Mouse (Mus musculus) gastrocnemius, postnatal 4 days (tissue): ENCODE results near the gene Rbm46. TPM values are rescaled to one million over a fixed set of nuclear protein-coding genes. Genes with fewer than 3 reads are reported as not detected.

ENCODE experiments used
- DNase-seq, 2 experiments: peaks; one replicate each; pipeline ENCODE4 v3.0.0; 2021 to 2022; ENCODE audit warnings: low spot score in 2 of 2, mixed read lengths in 2 of 2
- long read RNA-seq, 2 experiments: library from polyadenylated mRNA; stranded (forward); transcript quantifications; one replicate each; pipeline ENCODE4 v2.0.0; 2021
- total RNA-seq, 2 experiments: library from RNA; stranded (reverse); gene quantifications; 2 replicates each; pipeline ENCODE4 v1.2.3; 2021

Rbm46 gene
- 1 to 10 TPM; 2.9 to 3.5 TPM for total RNA-seq
- long read RNA-seq, experiment 1, partial matches to known transcripts: 0 of 2 reads
- long read RNA-seq, experiment 1, other reads (novel, unspliced or antisense): 2 of 2 reads
- long read RNA-seq, experiment 2, partial matches to known transcripts: 1 of 3 reads
- long read RNA-seq, experiment 2, other reads (novel, unspliced or antisense): 2 of 3 reads

DNA sequence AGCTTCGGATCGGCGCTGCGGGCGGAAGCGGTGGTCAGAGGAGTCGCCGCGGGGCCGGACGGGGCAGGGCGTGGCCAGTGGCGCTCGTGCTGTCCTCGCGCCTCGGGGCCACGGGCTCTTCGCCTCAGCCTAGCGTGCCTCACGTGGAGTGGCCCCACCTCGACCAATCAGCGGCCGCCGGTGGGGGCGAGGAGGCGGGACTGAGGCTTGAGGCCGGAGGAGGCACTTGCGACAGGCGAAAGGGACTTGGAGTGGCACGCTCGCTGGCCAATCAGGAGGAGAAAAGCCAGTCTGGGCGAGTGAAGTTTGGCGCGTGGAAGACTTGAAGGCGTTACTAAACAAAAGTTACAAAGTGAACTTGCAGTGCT, at the start of gene Rbm46:
Gene Rbm46, minus strand, starts transcription at position 112 of the 368 bp plus-strand sequence.
- DNase-seq: peak; percentile 83 to 90

DNA sequence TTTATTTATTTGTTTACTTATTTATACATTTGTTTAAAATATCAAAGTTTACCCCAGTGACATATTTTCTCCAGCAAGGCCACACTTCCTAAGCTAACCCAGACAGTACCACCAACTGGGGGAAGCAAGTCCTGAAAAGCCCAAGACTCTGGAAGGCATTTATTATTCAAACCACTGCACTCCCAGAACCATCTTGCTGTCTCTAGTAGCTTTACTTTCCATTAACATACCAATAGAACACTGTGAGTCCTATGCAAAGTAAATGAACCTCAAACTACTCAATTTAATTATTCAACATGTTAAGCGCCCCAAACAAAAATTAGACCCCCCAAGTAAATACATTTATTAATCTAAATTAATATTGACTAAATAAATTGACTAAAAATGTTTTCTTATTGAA, 39.3 kb upstream of the Rbm46 start:
- DNase-seq: no peak

DNA sequence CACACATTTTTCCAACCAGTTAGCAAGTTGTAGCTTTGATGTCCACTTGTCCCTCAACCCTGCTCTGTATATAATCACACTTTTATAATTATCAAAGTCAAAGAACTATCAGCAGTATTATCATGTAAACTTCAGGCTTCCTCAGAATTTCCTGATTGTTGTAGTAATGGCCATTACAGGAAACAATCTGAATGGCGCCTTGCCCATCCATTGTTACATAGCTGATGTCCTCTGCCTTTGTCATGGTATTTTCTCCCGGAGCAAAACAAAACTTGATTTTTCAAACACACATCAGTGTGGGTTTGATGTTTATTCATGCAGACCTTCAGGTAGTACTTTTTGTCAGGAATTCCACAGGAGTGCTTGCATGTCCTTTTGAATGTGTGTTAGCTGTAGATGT, 32.4 kb upstream of the Rbm46 start:
- DNase-seq: no peak

DNA sequence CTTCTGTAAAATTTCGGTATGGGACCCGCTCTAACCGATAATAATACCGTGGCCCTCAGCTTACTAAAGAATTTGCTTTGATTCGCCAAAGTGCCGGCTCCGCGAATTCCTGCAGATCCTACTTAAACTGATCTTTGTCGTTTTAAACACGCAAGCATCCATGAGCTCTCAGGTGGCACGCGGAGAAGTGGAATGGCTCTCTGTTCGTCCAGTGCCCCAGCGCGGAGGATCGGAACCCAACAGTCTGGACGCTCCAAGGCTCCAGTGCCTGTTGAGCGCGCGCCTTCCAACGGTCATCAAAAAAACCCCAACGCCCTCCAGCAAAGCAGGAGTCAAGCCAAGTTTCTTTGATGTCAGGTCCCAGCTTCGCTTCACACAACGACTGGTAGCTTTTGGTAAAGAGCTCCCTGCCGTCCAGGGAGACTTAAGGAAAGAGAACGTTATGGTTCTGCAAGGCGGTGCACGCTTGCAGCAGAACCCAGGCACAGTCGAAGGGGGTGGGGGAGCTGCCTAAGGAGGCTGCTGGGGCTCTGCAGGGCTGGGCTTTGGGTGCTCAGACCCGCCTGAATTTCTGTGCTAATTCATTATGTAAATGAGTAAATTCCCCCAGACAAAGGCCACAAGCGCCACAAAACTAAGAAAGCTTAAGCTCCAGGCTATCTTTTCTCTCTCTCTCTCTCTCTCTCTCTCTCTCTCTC, 28.1 kb upstream of the Rbm46 start:
- peak in 1 of 2 experiments; percentile 10 for DNase-seq

DNA sequence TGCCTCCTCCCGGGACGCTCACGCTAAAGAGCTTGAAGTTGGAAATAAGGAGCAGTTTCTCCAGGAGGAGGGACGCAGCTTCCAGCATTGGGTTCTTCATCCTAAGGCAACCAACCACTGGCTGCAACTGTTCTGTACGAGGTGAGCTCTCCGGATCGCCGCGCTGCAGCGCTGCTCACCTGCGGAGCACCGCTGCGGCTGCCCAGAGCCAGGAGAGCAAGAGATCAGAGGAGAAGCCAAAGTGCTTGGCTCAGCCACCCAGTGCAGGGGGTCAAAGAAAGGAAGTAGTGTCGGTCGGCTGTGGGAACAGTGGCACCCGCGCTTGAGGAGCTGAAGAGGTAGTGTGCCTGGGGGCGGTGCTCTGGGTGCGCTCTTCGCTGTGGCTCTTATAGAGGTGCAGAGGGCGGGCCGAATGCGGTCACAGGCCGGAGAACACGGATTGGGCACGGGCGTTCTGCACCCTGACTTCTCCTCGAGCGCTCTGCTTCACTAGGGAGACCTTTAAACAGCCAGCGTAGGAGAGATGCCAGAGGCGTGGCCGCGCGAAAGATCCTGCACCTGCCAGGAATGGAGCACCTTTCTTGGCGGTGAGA, 27.4 kb upstream of the Rbm46 start, which contains the start of gene Lrat:
Gene Lrat, minus strand, starts transcription at position 361 of the 593 bp plus-strand sequence.
- no peak for DNase-seq

DNA sequence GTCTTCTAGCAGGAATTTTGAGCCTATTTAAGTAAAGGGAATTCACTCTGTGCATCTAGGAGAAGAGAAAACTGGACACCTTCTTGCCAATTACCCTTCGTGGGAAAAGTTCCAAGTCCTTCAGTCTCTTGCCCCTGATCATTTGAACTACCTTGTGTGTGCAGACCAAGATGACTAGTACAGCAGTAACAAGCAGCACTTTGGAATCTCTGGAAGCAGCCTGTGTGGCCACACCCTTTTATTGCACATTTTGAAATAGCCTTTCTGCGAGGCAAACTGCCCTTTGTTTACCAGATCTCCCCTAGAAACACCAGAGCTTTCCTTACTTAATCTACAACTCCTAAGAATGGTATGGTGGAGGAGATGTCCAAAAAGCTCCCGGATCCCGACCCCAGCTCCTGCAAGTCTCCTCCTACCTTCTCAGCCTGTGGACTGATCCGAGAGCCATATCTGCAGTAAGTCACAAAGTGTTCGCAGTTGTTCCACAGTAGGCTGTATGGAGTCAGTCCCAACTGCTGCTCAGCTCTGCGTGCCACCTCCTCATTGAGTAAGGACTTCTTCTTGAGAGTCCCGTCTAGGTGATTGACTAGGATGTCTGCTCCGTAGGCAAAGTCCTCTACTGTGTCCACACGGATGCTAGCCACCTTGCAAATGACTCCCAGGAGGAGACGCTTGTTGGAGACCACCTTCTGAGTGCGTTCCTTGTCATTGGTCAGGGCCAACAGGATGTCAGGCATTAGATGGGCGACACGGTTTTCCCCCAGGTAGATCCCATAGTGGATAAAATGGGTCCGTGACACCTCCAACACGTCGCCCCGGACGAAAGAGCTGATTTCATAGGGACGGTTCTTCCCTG, 26.7 kb upstream of the Rbm46 start:
- no peak for DNase-seq

DNA sequence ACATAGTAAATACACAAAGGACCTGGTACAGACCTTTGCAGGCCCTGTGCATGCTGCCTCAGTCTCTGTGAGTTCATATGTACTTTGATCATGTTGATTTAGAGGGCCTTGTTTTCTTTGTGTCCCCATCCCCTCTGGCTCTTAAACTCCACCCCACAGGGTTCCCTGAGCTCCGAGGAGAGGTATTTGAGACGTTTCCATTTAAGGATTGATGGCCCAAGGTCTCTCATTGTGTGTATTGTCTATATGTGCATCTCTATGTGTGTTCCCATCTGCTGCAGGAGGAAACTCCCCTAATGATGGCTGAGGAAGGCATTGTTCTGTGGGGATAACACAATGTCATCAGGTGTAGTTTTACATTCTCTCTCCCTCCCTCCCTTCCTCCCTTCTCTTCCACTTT, 12.6 kb upstream of the Rbm46 start:
- DNase-seq: no peak

DNA sequence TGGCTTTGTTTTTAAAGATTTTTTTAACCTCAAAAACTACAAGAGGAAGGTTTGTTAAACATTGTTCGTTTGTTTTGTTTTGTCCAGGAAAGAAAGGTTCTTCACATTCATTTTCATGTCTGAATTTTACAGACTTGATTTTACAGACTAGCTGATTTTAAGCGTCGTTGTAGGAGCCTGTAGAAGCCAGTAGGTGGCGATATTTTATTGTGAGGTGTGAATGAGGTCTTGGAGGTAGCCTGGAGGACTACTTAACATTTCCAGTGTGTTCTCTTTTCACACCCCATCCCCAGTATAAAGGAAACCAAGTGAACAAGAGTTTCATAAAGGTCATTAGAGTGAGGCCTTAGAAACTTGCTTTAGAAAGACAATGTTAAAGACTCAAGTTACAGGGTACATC, 975 bp upstream of the Rbm46 start:
- no peak for DNase-seq

DNA sequence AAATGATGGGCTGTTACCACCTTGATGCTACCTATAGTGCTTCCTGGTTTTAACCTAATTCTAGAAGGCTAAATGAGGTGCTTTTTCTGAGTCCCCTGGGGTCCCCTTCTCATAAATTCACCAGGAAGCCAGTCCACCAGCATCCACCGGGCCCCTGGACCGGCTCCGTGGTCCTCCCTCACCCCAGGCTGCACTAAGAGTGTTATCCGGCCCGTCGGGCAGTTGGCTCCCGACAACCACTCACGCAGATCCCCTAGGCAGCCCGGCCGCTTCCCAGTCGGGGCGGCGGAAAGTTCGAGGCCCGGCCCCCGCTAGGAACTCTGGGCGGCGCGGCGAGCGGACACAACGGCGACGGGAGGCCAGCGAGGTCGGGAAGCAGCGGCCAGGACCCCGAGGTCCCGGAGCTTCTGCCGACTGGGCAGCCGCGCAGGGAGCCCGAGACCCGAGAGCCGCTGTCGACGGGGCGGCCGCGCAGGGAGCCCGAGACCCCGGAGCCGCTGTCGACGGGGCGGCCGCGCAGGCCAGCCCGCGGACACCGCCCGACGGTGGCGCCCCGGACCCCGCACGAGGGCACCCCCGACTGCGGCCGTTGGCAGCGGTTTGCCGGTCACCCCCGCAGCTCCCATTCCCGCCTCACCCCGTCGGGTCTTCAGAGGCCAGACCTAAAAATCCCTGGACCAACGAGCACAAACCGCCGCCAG, 462 bp downstream of the Rbm46 start:
- peak in 1 of 2 experiments; percentile 18 for DNase-seq

DNA sequence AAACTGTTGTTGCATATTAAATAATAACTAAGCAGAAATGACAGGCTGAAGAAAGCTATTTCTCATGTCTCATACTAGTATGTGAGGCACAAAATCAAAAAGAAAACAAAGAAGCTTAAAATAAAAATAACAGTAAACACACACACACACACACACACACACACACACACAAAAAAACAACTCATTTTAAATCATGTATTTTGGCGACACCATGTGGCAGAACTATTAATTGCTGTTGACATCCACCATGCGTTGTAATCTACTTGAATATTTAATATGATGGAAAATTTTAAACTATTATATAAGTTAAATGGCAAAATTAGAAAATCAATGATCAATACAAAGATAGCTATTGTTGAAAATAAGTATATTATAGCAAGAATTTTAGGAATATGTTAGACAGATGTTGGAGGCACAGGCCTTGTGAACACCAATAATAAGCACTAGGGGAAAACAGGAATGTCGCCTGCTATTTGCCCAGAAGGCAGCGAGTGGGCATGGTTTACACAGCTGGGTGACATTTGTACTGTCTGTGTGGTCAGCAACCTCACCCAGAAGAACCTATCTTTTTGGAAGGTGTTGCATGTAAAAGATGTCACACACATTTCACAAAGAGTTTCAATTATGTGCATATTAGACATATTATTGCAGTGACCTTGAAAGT, 18.7 kb downstream of the Rbm46 start:
- DNase-seq: no peak

DNA sequence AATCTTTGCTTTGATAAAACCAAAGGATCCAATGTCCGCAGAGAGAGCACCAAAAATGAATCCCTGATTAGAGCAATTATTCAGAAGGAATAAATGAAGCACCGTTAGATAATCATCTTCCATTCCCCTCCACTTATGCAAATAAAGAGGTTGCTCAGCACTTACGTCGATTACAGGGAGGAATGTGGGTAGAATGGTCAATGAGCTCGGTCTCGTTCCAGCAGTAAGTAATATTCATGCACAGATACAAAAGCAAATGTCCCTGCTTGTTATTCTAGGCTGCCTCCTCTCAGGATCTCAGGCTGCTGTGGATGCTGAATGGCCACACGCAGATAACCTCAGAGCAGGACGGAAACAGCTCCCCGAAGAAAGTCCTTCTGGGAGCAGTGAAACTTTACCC, 51.1 kb downstream of the Rbm46 start:
- no peak for DNase-seq

DNA sequence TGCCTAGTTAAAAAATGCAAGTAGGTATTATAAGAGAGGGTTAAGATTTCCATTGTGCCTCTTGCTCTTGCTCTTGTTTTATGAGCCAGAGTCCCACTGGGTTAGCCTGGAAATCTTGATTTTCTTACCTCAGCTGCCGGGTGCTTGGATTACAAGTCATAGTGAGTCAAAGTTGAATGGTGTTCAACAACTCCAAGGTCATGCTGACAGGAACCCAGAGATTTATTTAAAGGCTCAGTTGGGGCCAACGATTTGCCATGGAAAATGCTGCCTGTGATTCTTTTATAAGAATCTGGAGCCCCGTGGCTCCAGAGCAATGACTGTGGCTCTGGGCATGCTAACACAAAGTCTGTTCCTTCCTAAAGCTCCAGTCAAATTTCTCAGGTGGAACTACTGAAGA, 64.4 kb downstream of the Rbm46 start:
- no peak for DNase-seq

DNA sequence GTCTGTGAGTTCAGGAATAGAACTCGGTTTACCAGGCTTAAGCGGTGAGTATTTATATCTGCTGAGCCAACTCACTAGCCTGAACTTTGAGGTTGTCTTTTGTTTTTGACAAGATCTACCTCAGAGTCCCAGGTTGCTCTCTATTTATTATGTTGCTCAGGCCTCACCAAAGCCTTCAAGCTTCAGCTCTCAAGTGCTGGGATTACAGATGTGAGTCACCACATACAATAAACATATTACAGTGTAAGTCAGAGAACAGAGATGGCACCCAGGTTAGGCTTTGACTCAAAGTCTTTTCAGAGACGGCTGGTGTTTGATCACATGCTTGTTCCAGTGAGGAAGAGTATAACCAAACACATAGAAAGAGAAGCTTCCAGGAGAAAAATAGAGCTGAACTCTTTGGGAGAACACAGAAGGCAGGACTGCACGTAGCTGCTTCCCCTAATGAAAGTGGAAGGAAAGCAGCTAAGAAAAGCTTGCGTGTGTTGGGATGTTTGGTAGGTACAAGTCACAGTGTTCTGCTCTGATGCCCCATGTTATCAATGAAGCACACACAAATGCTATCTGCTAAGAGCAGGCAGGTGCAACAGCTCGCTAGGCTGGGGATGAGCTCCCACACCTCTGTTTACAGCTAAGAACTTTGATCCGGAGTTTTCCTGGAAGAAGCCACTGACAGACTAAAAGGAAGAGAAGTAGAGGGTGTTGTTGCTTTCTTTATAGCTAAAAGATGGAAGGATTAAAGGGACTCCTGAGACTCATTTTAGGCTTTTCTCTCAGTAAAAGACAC, 65.8 kb downstream of the Rbm46 start:
- no peak for DNase-seq

DNA sequence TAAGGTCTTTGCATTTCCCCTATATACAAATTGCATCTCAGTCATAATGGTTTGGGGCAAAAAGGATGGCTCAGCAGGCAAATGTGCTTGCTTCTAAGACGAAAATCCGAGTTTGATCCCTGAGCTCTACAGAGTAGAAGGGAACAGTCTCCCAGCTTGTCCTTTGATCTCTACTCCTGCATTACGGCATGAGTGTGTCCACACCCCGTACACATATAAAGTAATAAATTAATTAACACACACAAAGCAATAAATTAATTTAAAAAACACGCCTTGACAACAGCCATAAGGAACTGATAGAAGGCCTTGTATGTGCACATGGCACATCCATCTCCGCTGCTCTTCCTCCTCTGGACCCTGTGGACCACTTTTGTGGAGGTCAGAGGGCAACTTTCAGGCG, 66.5 kb downstream of the Rbm46 start:
- no peak for DNase-seq

DNA sequence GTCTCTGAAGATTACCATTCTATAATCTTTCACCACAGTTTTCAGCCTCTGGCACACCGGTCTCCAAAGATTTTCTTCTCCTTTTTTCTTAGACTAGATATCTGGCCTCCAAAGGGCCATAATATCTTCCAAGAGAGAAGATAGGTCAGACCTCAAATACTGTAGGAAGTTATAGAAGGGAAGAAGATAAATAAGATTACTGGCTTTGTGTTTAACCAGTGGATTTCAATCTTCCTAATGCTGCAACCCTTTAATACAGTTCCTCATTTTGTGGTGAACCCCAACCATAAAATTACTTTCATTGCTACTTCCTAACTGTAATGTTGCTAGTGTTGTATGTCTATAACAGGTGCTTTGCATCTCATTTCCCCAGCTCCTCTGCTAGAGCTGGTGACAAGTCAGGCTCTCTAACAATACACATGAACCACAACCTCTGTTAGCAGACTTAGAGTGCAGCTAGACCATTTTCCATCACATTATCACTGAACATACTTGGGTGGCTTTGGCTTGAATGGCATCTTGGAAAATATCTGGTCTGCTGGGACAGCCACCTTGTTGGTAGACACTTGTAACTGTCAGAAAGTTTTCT, 67.9 kb downstream of the Rbm46 start:
- DNase-seq: no peak

DNA sequence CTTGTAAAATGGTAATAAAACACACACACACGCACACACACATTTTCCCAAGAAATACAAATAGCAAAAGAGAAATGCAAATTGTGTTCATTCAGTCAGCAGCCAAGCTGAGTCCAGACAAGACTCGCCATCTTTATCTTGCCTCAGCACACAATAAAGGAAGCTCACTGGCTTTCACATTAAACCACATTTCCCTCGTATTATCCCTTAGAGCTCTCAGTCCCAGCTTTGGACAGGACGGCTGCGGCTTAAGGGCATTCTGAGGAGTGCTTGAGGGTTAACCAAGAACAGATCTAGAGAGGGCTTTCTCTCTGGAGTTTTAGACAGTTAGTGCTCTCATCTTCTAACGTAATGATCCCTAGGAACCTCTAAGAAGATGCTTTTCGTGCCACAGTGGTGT, 71.0 kb downstream of the Rbm46 start:
- DNase-seq: no peak

DNA sequence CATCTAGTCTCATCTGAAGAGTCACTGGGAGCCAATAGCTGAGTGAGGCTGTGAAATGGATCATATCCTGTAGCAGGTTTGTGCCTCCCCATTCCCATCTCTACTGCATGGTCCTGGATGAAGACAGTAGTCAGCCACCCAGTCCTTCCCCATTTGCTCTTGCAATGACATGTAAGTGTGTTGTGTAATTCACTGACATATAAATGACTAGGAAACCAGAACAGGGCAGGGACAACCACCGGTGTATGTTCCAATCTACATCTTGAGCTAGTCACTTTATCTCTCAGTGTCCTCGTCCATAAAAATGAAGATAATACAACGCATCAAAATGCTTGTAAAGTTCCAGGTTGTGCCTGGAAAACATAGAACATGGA, 75.8 kb downstream of the Rbm46 start:
- DNase-seq: no peak

DNA sequence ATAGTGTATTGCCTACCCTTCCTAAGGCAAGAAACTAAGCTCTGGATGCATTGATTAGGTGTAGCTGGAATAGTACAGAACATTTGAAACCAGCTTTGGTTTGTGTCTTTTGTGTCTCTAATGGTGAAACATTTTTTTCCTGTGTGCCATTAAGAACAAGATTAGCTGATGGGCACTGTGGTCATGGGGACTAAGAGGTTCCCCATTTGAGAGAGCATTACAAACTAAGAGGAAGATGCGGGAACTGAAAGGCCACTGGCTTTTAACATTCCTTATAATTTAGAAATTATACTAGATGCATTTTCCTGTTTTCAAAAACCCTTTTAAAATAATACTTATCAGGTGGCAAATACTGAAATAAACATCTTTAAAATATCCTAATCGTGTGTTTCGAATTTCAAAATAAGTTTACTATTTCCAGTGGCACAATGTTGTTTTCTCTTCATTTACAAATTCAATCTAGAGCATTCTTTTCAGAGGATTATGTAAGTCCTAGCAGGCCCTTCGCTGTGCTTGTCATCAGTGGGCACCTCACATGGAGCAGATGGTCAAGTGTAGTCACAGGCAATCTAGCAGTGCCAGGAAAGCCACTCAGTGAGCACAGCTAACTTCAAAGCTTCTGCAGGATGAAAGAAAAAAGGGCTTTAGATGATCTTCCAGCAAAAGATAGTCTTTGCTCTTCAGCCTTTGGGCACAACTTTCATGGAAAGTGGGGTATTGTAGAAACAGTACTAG, 76.4 kb downstream of the Rbm46 start:
- DNase-seq: no peak

DNA sequence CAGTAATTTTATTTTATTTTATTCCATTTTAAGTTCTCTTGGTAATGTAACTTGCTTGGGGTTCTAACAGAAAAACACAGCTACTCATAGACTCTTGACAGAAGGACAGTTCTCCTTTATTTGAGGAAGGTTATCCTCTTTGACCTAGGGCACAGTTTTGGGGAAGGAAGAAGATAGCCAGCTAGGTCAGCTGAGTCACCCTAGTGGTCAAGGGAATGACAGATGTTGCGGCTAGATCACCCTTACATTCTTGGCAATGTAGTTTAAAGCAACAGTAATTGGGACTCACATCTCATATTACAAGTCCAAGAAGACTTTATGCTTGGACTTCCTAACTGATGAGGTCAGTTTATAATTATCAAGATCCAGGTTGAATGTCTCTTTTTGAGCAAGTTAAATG, 82.6 kb downstream of the Rbm46 start:
- no peak for DNase-seq
